Mouse (Mus musculus) layer of hippocampus, postnatal 10 days (tissue): ENCODE measurements around the gene Hadha. TPM values are rescaled to one million over a fixed set of nuclear protein-coding genes. Genes with fewer than 3 reads are reported as not detected.

Source experiments
- DNase-seq, 2 experiments: peaks; one replicate each; pipeline ENCODE4 v3.0.0; 2021; ENCODE audit warnings: low spot score in 2 of 2
- total RNA-seq, 2 experiments: library from RNA; stranded (reverse); gene quantifications; 2 replicates each; pipeline ENCODE4 v1.2.3; 2021

Hadha gene
- total RNA-seq, 2 experiments from 2014 or later = 69.7 to 95.5 TPM

- no peak for DNase-seq
These were observed 42.4 kb downstream of the Hadha start for GRCm38 (mm10) chr5:30112533-30113068.

- no peak for DNase-seq
These were observed 43.2 kb downstream of the Hadha start for GRCm38 (mm10) chr5:30111771-30112170.

GRCm38 (mm10) chr5:30111126-30111525 lies 43.8 kb downstream of the Hadha start:
- DNase-seq = peak; percentile 75 to 79

- no peak for DNase-seq
These were observed 44.4 kb downstream of the Hadha start for GRCm38 (mm10) chr5:30110371-30111060.

DNA sequence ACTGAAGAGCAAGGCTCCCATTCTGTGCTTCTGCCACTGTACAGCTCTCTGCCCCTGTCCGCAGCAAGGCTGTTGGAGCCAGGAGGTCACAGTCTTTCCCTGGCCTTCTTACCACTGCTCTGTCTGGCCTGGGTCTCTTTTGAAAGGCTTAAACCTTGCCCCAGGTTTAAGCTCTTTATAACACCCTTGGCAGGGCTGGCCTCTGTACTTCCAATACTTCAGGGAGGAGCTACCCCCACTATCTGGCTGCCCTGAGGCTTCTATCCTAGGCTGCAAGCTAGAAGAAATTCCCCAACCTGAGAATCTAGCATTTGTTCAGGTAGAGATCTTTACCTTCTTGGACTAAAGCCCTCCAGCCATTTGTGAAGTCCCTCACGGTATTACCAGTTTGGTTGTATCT lies 45.1 kb downstream of the Hadha start:
- DNase-seq = no peak

DNA sequence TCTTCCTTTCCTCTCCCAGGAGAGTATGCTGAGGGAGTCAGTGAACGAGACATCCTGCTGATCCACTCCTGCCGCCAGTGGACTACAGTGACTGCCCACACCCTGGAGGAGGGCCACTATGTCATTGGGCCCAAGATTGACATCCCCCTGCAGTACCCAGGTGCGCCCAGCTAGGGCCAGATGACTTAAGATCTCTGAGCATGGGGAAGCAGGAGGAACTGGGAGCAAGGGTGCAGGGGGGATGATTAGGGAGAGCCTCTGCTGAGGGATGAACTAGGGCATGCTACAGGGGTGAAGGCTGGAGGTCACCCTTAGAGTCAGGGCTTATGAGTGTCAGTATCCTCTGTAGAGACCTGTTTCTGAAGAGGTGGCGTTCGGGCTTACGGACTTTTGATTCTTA lies 46.7 kb downstream of the Hadha start:
- DNase-seq = no peak

GRCm38 (mm10) chr5:30107611-30108041 lies 47.3 kb downstream of the Hadha start:
- DNase-seq = no peak

GRCm38 (mm10) chr5:30107186-30107585 lies 47.8 kb downstream of the Hadha start:
- DNase-seq = no peak

- DNase-seq = no peak
These were observed 48.2 kb downstream of the Hadha start for GRCm38 (mm10) chr5:30106756-30107155.

GRCm38 (mm10) chr5:30105668-30106300 lies 49.2 kb downstream of the Hadha start, which contains the start of gene 3110082J24Rik:
Gene 3110082J24Rik, minus strand, starts transcription at chr5:30106086.
- DNase-seq = peak; percentile 53 to 68

DNA sequence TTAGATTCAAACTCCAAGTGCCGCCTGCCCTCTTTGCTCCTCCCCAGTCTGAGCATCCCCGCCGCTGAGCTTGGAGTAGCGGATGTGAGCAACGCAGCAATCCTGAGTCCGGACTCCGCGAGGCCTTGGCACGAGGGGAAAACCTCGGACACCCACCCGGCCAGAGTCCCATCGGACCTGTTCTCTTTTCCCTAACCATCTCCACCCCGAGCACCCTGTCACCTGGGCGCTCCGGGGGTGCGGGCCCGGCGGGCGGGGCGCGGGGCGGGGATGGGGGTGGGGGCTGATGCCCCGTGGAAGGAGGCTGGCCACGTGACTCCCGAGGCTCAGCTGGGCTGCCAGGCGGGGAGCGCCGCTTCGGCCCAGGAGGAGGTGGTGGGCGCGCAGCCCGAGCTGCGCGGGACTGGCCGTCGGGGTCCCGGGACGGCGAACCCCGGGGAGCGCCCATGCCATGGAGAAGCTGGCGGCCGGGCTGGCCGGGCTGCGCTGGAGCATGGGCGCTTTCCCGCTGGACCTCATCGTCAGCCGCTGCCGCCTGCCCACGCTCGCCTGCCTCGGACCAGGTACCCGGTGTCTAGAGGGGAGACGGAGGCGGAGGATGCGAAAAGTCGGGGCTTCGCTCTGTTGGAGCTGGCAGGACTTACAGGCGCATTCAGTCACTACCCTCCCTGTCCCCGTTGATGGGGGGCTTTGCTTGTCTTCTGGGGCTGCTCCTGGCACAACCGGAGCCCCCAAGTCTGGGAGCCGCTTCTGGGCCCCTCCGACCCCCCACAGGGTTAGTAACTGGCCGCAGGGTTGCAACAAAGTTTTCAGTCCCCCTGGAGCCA lies 49.9 kb downstream of the Hadha start, which contains the start of gene Garem2:
TSS of gene Garem2 (plus strand) at position 321 of the 827 bp plus-strand sequence.
- peak; percentile 43 to 63 for DNase-seq

DNA sequence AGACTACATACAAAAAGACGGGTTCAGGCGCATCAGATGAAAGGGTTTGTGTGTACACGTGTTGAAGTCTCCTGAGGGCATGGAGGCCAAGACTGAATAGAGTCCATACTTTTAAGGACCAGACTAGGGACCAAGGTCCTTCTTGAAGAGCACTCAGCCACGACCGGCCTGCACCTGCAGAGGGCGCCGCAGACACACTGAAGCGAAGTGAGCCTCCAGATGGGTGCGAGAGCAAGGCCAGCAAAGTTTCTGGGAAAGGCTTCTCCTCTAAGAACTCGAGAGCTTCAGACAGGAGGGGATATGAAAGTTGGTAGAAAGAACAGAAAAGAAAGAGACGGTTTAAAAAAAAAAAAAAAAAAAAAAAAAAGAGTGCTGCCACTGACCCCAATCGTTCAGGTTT lies 50.6 kb downstream of the Hadha start:
- peak; percentile 73 to 75 for DNase-seq

DNA sequence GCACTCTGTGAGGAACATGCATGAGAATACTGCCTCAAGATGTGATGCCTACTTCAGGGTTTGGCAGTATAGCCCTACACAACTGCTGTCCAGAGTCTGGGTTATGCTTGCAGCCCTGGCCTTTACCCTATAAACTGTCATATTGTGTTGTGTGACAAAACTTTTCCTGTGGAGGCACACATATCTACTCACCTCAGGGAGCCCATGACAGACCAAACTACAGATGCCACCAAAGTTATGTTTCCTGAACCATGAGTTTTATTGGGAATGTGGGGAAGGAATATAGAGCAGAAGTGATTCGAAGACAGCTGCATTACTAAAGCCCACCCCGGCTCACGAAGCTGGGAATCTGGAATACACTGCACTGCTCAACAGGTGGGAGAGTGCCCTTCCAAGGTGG lies 51.6 kb downstream of the Hadha start:
- peak in 1 of 2 experiments; percentile 5 for DNase-seq

DNA sequence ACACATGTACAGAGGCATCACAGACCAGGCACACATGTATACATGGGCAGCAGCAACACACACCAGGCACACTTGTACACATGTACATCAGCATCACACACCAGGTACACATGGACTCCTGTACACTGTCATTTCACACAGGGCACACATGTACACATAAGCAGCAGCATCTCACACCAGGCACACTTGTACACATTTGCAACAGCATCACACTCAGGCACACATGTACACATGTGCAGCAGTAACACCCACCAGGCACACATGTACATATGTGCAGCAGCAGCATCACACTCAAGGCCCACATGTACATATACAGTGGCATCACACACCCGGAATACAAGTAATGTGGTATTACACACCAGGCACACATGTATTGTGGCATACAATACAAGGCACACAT lies 56.7 kb downstream of the Hadha start:
- DNase-seq = no peak

GRCm38 (mm10) chr5:30095731-30096130 lies 59.2 kb downstream of the Hadha start:
- no peak for DNase-seq

- DNase-seq = no peak
These were observed 60.6 kb downstream of the Hadha start for GRCm38 (mm10) chr5:30094399-30094798.

DNA sequence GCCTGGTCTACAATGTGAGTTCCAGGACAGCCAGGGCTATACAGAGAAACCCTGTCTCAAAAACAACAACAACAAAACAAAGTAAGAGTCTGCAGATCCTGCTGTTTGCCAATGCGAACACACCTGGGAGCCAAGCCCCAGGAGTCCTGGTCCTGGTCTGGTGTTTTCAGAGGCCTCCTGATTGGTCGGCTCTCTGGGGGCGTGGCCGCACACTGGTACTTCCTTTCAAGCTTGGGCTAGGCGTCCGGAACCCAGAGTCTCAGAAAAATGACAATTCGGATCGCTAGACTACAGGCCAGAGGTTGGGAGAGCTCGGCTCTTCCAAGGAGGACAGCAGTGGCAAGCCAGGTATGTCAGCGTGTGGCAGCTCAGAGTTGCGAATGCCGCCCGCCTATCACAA lies 62.3 kb downstream of the Hadha start:
- no peak for DNase-seq

- DNase-seq = peak; percentile 64 to 77
These were observed 81.8 kb downstream of the Hadha start, which contains the start of gene Tyms for GRCm38 (mm10) chr5:30072825-30073821. Gene Tyms, minus strand, starts transcription at chr5:30073617.

DNA sequence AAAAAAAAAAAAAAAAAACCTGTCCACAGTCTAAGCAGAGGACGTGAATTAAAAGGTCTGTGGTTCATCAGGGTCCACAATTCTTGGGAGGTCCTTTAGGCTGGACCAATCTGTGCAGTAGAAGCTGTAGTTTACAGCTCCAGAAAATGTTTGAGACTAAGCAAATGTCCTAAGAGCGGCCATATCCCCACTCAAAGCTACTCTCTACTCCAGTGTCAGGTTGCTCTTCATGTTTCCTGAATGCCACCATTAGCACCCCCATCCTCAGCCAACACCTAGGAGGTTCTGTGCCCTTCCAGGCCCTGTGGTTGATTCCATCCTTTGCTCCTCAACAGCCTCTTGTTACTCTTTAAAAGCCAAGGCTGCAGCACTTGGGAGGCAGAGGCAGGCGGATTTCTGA lies 82.6 kb downstream of the Hadha start:
- no peak for DNase-seq

DNA sequence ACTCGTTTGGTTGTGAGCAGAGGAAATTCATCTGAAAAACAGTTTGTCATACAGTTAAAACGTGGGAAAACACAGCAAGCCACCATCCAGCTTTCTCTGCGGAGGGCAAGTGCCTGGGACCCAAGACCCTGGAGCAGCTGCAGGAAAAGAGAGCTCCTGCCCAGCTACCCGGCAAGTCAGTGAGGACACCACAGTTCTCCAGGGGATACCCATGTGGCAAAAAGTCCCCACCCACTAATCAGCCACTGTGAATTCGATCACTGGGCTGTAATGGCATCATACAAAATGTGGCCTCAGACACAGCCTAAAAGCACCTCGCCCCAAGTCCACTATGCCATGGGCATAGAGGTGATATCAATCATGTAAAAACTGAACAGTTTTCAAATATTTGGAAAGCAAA lies 83.3 kb downstream of the Hadha start:
- DNase-seq = no peak
